Mouse (Mus musculus) intestine, postnatal 0 days (tissue): ENCODE results near the gene Sin3a. TPM values are rescaled to one million over a fixed set of nuclear protein-coding genes. Genes with fewer than 3 reads are reported as not detected.

Source experiments
- ATAC-seq: fragments of 200-750 bp; cut with Nextera tagmentation; 2 replicates; pipeline ENCODE4 v1.8.0; 2017; ENCODE audit warnings: mild to moderate bottlenecking, moderate TSS enrichment, moderate library complexity
- H3K27ac ChIP-seq: fragments of 300-500 bp; sonication (generic); 2 replicates; pipeline ENCODE4 v1.5.1; 2014; ENCODE audit warnings: mild to moderate bottlenecking, low read depth, low read length, moderate library complexity
- H3K27me3 ChIP-seq: fragments of 300-500 bp; sonication (generic); replicated peaks from 2 replicates; pipeline ENCODE4 v1.6.1; 2014; ENCODE audit warnings: low read length, mixed read lengths; ENCODE audit not compliant: control insufficient read depth, insufficient read depth
- H3K36me3 ChIP-seq: fragments of 300-500 bp; sonication (generic); 2 replicates; pipeline ENCODE4 v1.6.1; 2014; ENCODE audit warnings: mild to moderate bottlenecking, moderate library complexity; ENCODE audit not compliant: control insufficient read depth, insufficient read depth
- H3K4me1 ChIP-seq: fragments of 300-500 bp; sonication (generic); replicated peaks from 2 replicates; pipeline ENCODE4 v1.6.1; 2014; ENCODE audit warnings: antibody characterized with exemption, low read length, mixed read lengths; ENCODE audit not compliant: control insufficient read depth, insufficient read depth
- H3K4me2 ChIP-seq: fragments of 300-500 bp; sonication (generic); replicated peaks from 2 replicates; pipeline ENCODE4 v1.6.1; 2014; ENCODE audit warnings: low read depth, mild to moderate bottlenecking, moderate library complexity
- H3K4me3 ChIP-seq: fragments of 300-500 bp; sonication (generic); 2 replicates; pipeline ENCODE4 v1.5.1; 2014; ENCODE audit warnings: low read depth, low read length
- H3K9ac ChIP-seq: fragments of 300-500 bp; sonication (generic); 2 replicates; pipeline ENCODE4 v1.6.1; 2014; ENCODE audit warnings: mild to moderate bottlenecking, low read depth, low read length
- H3K9me3 ChIP-seq: fragments of 300-500 bp; sonication (generic); 2 replicates; pipeline ENCODE4 v1.6.1; 2016; ENCODE audit warnings: mixed run types; ENCODE audit not compliant: control insufficient read depth
- CTCF ChIP-seq: sonication (generic); IDR thresholded peaks from 2 replicates; pipeline ENCODE4 v1.5.1; 2016; ENCODE audit warnings: low read depth, mild to moderate bottlenecking, control low read depth, antibody characterized with exemption, moderate library complexity
- WGBS: fragments of 180-500 bp; shearing (Covaris S2); extraction: QIAGEN DNeasy Blood & Tissue Kit; methylation state at CpG from one replicate; pipeline ENCODE4 v1.1.7; 2014; 5-methylcytosine and 5-hydroxymethylcytosine counted together
- polyA plus RNA-seq: library from polyadenylated mRNA; unstranded; fragments of >200 nt; fragmentation: Nextera tagmentation; extraction: Ambion mirVana; gene quantifications from 2 replicates; pipeline ENCODE4 v1.2.1, GENCODE M21; 2015

Sin3a gene
- polyA plus RNA-seq, 1 experiment from 2014 or later, result 11.7 TPM

- peak overlapping the region; percentile 43 for H3K9ac ChIP-seq
- no peak for ATAC-seq
- H3K4me2 ChIP-seq, result peak overlapping the region; percentile 91
- H3K36me3 ChIP-seq, result no peaks in the 10 kb centered on the region
- no peak for TF ChIP-seq CTCF
- WGBS, result 9% methylated on average over 5 of the region's 5 CpGs
- H3K27me3 ChIP-seq, result no peaks in the 10 kb centered on the region
- H3K4me3 ChIP-seq, result peak overlapping the region; percentile 78
- no peaks in the 10 kb centered on the region for H3K4me1 ChIP-seq
- peak overlapping the region; percentile 46; the same call in 1 of the 2 replicates for H3K27ac ChIP-seq
- H3K9me3 ChIP-seq, result no peaks in the 10 kb centered on the region
Observed at GRCm38 (mm10) chr9:57070800-57071545, 867 bp upstream of the Sin3a start.

GRCm38 (mm10) chr9:57072526-57072988 is 717 bp downstream of the Sin3a start:
- Histone ChIP-seq H3K36me3 (no peaks in the 10 kb centered on the region), H3K27ac (peak overlapping the region; percentile 98), H3K9ac (peak overlapping the region; percentile 75), H3K9me3 (no peaks in the 10 kb centered on the region), H3K27me3 (no peaks in the 10 kb centered on the region), H3K4me2 (peak overlapping the region; percentile 91), H3K4me1 (no peaks in the 10 kb centered on the region), H3K4me3 (peak overlapping the region; percentile 78)
- 0% methylated on average over 40 of the region's 40 CpGs for WGBS
- TF ChIP-seq CTCF, result no peak
- no peak for ATAC-seq

- Histone ChIP-seq H3K9ac (peak overlapping the region; percentile 75), H3K36me3 (no peaks in the 10 kb centered on the region), H3K9me3 (no peaks in the 10 kb centered on the region), H3K4me3 (peak overlapping the region; percentile 93), H3K4me1 (no peaks in the 10 kb centered on the region), H3K4me2 (peak overlapping the region; percentile 91), H3K27me3 (no peaks in the 10 kb centered on the region), H3K27ac (peak overlapping the region; percentile 98)
- WGBS, result under 1% methylated on average over 51 of the region's 54 CpGs
- peak; percentile 69 for ATAC-seq
- peak; percentile 85 for TF ChIP-seq CTCF
Observed at GRCm38 (mm10) chr9:57072989-57073789, 1.3 kb downstream of the Sin3a start.

- Histone ChIP-seq H3K4me3 (peak overlapping the region; percentile 93), H3K27me3 (no peaks in the 10 kb centered on the region), H3K9ac (peak overlapping the region; percentile 62), H3K27ac (peak overlapping the region; percentile 98), H3K36me3 (no peaks in the 10 kb centered on the region), H3K9me3 (no peaks in the 10 kb centered on the region), H3K4me2 (peak overlapping the region; percentile 91), H3K4me1 (no peaks in the 10 kb centered on the region)
- TF ChIP-seq CTCF, result no peak
- ATAC-seq, result no peak
- WGBS, result 2% methylated on average over 15 of the region's 15 CpGs
Observed at GRCm38 (mm10) chr9:57073790-57074094, 1.9 kb downstream of the Sin3a start.

GRCm38 (mm10) chr9:57074171-57074821 is 2.5 kb downstream of the Sin3a start:
- no peaks in the 10 kb centered on the region for H3K27me3 ChIP-seq

More at GRCm38 (mm10) chr9:57074171-57074821, 2.5 kb downstream of the Sin3a start:
- peak overlapping the region; percentile 98 for H3K27ac ChIP-seq
- no peaks in the 10 kb centered on the region for H3K9me3 ChIP-seq
- ATAC-seq, result no peak
- no peaks in the 10 kb centered on the region for H3K4me1 ChIP-seq
- H3K9ac ChIP-seq, result peak overlapping the region; percentile 62
- peak overlapping the region; percentile 91 for H3K4me2 ChIP-seq
- TF ChIP-seq CTCF, result peak; percentile 64
- 2% methylated on average over 21 of the region's 21 CpGs for WGBS
- peak overlapping the region; percentile 93 for H3K4me3 ChIP-seq
- no peaks in the 10 kb centered on the region for H3K36me3 ChIP-seq
